Mouse (Mus musculus): ENCODE results near the gene Ntf3.

DNA sequence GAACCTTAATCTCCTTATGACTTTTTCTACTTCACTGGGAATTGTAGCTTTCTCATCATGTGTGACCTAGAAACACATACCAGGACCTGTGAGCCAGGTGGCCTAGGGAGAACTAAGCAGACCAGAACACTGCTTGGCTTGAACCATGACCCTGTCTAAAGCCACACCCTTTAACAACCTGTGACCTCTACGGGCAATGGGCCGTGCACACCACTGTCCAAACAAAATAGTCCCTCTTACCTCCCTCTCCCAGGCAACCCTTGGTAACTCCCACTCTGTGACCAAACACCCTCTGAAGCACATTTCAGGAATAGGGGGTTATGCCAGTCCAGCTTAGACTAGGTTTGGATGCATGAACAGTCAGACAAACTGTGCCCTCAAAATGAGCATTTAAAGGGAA, 35.0 kb upstream of the Ntf3 start:
- TF ChIP-seq CTCF (conservative IDR thresholded peaks at IDR 0.05; ENCODE audit: low read length): no peak
- no peak for TF ChIP-seq NANOG (IDR thresholded peaks at IDR 0.05; ENCODE audit: borderline replicate concordance, low read length)
